Mouse (Mus musculus) intestine, embryonic 14.5 days (tissue): ENCODE data around the gene Dnah3. TPM values are rescaled to one million over a fixed set of nuclear protein-coding genes. Genes with fewer than 3 reads are reported as not detected.
A peak's percentile ranks its signal among the peaks of the same experiment; 100 is the strongest.

Experiments used
- ATAC-seq: fragments of 200-750 bp; cut with Nextera tagmentation; replicated peaks from 2 replicates; pipeline ENCODE4 v1.8.0; 2017; ENCODE audit warnings: low read depth, moderate number of reproducible peaks, moderate TSS enrichment, moderate library complexity; ENCODE audit not compliant: low FRiP score, low TSS enrichment
- DNase-seq: peaks from one replicate; pipeline ENCODE4 v3.0.0-alpha.2; 2018; ENCODE audit warnings: low spot score
- H3K27ac ChIP-seq: fragments of 300-500 bp; sonication (generic); 2 replicates; pipeline ENCODE4 v1.5.1; 2014; ENCODE audit warnings: low read depth, mild to moderate bottlenecking, control low read depth
- H3K27me3 ChIP-seq: fragments of 300-500 bp; sonication (generic); replicated peaks from 2 replicates; pipeline ENCODE4 v1.6.1; 2014; ENCODE audit warnings: low read length, control low read depth; ENCODE audit not compliant: control insufficient read depth, insufficient read depth
- H3K36me3 ChIP-seq: fragments of 300-500 bp; sonication (generic); 2 replicates; pipeline ENCODE4 v1.6.1; 2014; ENCODE audit warnings: low read length, control low read depth; ENCODE audit not compliant: control insufficient read depth, insufficient read depth
- H3K4me1 ChIP-seq: fragments of 300-500 bp; sonication (generic); replicated peaks from 2 replicates; pipeline ENCODE4 v1.6.1; 2014; ENCODE audit warnings: low read length, control low read depth, mixed read lengths; ENCODE audit not compliant: control insufficient read depth, insufficient read depth
- H3K4me2 ChIP-seq: fragments of 300-500 bp; sonication (generic); 2 replicates; pipeline ENCODE4 v1.6.1; 2014; ENCODE audit warnings: low read length
- H3K4me3 ChIP-seq: fragments of 300-500 bp; sonication (generic); 2 replicates; pipeline ENCODE4 v1.5.1; 2014; ENCODE audit warnings: low read depth, low read length, control low read depth, mixed read lengths
- H3K9ac ChIP-seq: fragments of 300-500 bp; sonication (generic); 2 replicates; pipeline ENCODE4 v1.6.1; 2014; ENCODE audit warnings: mild to moderate bottlenecking, low read length
- H3K9me3 ChIP-seq: fragments of 300-500 bp; sonication (generic); 2 replicates; pipeline ENCODE4 v1.6.1; 2016; ENCODE audit warnings: low read length, control low read depth; ENCODE audit not compliant: control insufficient read depth
- WGBS: fragments of 180-500 bp; shearing (Covaris S2); extraction: QIAGEN DNeasy Blood & Tissue Kit; methylation state at CpG from one replicate; pipeline ENCODE4 v1.1.7; 2014; 5-methylcytosine and 5-hydroxymethylcytosine counted together
- polyA plus RNA-seq: library from polyadenylated mRNA; unstranded; fragments of >200 nt; fragmentation: Nextera tagmentation; extraction: Ambion mirVana; gene quantifications from 2 replicates; pipeline ENCODE4 v1.2.1, GENCODE M21; 2014

Dnah3 gene
- polyA plus RNA-seq, 1 experiment from 2014 or later, result not detected

- Histone ChIP-seq H3K9ac (no peak overlapping the region), H3K36me3 (peaks cover 14% of the 10 kb centered on the region; the same call in 1 of the 2 replicates), H3K4me1 (no peaks in the 10 kb centered on the region), H3K4me3 (no peak overlapping the region), H3K4me2 (no peak overlapping the region), H3K27me3 (no peaks in the 10 kb centered on the region), H3K9me3 (no peaks in the 10 kb centered on the region), H3K27ac (no peak overlapping the region)
- ATAC-seq, result no peak
- 84% methylated on average over 5 of the region's 5 CpGs for WGBS
- no peak for DNase-seq
Measured at GRCm38 (mm10) chr7:120109676-120110075, 14.6 kb upstream of the Dnah3 start.

DNA sequence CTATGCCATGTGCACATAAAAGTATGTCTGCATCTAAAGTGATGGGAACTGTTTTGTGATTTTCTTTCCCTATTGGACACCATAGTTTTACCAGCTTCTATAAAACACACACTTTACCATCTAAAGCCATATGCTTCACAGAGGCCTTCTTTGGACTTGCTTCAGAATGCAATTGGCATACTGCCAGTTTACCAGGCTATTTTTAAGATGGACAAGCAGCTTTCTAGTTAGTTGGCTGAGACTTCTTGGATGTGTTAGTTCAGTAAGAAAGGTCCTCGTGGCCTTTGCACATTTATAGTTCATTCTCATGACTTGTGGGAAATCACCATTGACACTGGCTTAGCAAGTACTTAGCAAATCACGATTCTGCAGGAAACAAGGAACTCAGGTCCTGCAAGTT lies 11.3 kb upstream of the Dnah3 start:
- H3K9me3 ChIP-seq, result no peaks in the 10 kb centered on the region
- H3K27ac ChIP-seq, result no peak overlapping the region
- DNase-seq, result no peak
- H3K9ac ChIP-seq, result no peak overlapping the region
- 56% methylated on average over 2 of the region's 2 CpGs for WGBS
- no peak overlapping the region for H3K4me2 ChIP-seq
- no peak for ATAC-seq
- peaks cover 9% of the 10 kb centered on the region; the same call in 1 of the 2 replicates for H3K36me3 ChIP-seq
- H3K4me3 ChIP-seq, result no peak overlapping the region
- H3K27me3 ChIP-seq, result no peaks in the 10 kb centered on the region
- H3K4me1 ChIP-seq, result peaks cover 10% of the 10 kb centered on the region

DNA sequence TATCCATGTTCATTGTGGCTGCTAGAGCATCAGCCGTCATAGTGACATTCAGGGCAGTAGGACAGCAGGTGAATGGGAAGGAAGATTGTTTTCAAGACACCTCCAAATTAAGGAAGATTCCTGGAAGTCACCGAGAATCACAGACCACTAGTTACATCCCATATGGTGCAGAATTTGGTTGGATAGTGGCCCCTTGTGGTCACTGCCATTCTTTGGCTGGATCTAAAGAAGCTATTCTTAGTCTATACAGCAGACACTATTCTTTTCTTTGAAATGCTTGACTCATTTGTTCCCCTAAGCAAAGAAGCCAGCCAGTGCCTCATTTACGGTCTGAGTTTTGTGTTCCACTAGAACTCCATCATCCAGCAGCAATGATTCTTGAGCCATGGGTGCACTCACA lies 9.9 kb upstream of the Dnah3 start:
- DNase-seq, result no peak
- no peak overlapping the region for H3K27ac ChIP-seq
- no peaks in the 10 kb centered on the region for H3K9me3 ChIP-seq
- H3K4me1 ChIP-seq, result peaks cover 10% of the 10 kb centered on the region
- H3K36me3 ChIP-seq, result peaks cover 9% of the 10 kb centered on the region; the same call in 1 of the 2 replicates
- ATAC-seq, result no peak
- H3K9ac ChIP-seq, result no peak overlapping the region
- no peak overlapping the region for H3K4me3 ChIP-seq
- no peaks in the 10 kb centered on the region for H3K27me3 ChIP-seq
- WGBS, result 65% methylated on average over 3 of the region's 3 CpGs
- H3K4me2 ChIP-seq, result no peak overlapping the region

GRCm38 (mm10) chr7:120103019-120103567 lies 8.0 kb upstream of the Dnah3 start:
- peak; percentile 68 for DNase-seq
- Histone ChIP-seq H3K9ac (peak overlapping the region; percentile 65), H3K4me2 (peak overlapping the region; percentile 98), H3K4me3 (peak overlapping the region; percentile 73), H3K36me3 (peaks cover 9% of the 10 kb centered on the region; the same call in 1 of the 2 replicates), H3K9me3 (no peaks in the 10 kb centered on the region), H3K27ac (no peak overlapping the region), H3K27me3 (no peaks in the 10 kb centered on the region), H3K4me1 (peaks cover 10% of the 10 kb centered on the region)
- ATAC-seq, result peak; percentile 44
- 3% methylated on average over 25 of the region's 25 CpGs for WGBS

- Histone ChIP-seq H3K4me3 (peak within 1 kb of the TSS; percentile 73), H3K4me2 (peak within 1 kb of the TSS; percentile 98), H3K9ac (peak within 1 kb of the TSS; percentile 65), H3K4me1 (peaks cover 10% of the 10 kb centered on the region), H3K9me3 (no peaks in the 10 kb centered on the region), H3K27me3 (no peaks in the 10 kb centered on the region), H3K27ac (no peak within 1 kb of the TSS), H3K36me3 (peaks cover 9% of the 10 kb centered on the region; the same call in 1 of the 2 replicates)
- ATAC-seq (peak; percentile 91), DNase-seq (peak; percentile 95)
- WGBS, result 1% methylated on average over 42 of the region's 42 CpGs
Measured at GRCm38 (mm10) chr7:120102164-120102972, 7.3 kb upstream of the Dnah3 start, which contains the start of gene Tmem159. Gene Tmem159 (plus strand): TSS chr7:120102353.

- Histone ChIP-seq H3K27me3 (no peaks in the 10 kb centered on the region), H3K4me2 (no peak overlapping the region), H3K4me1 (peaks cover 7% of the 10 kb centered on the region), H3K9ac (no peak overlapping the region), H3K9me3 (no peaks in the 10 kb centered on the region), H3K36me3 (no peaks in the 10 kb centered on the region), H3K27ac (no peak overlapping the region), H3K4me3 (no peak overlapping the region)
- ATAC-seq (no peak), DNase-seq (peak; percentile 80)
- WGBS, result 21% methylated on average over 9 of the region's 9 CpGs
Measured at GRCm38 (mm10) chr7:120098403-120098802, 3.3 kb upstream of the Dnah3 start.

DNA sequence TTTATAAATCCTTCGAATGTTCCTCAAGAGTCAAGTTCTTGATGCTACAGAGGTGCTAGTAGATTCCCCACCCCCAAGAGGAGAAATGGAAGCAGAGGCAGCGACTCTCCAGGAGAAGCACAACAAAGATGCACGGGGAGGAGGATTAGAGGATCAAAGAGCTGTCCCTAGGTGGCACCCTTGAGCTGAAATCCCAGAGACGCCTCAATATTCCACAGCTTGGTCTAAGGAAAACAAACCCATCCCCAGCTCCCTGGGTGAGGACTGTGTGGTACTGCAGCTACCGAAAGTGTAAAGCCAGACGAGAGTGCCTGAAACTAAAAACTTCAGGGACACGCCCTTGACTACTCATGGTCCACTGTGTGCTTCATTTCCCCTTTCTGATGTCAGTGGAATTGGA lies 2.8 kb upstream of the Dnah3 start:
- 0 out of 2 replicates have a peak, but pooled peaks have one; percentile 16 for ATAC-seq
- no peak overlapping the region for H3K27ac ChIP-seq
- H3K9me3 ChIP-seq, result no peaks in the 10 kb centered on the region
- H3K4me1 ChIP-seq, result peaks cover 5% of the 10 kb centered on the region; the same call in 1 of the 2 replicates
- H3K27me3 ChIP-seq, result no peaks in the 10 kb centered on the region
- H3K36me3 ChIP-seq, result no peaks in the 10 kb centered on the region
- DNase-seq, result peak; percentile 70
- no peak overlapping the region for H3K4me2 ChIP-seq
- H3K4me3 ChIP-seq, result no peak overlapping the region
- 10% methylated on average over 7 of the region's 7 CpGs for WGBS
- H3K9ac ChIP-seq, result no peak overlapping the region

- H3K36me3 ChIP-seq, result no peaks in the 10 kb centered on the region
- 83% methylated on average over 3 of the region's 3 CpGs for WGBS
- ATAC-seq, result no peak
- no peak for DNase-seq
- no peaks in the 10 kb centered on the region for H3K27me3 ChIP-seq
- H3K27ac ChIP-seq, result no peak overlapping the region
- H3K4me1 ChIP-seq, result no peaks in the 10 kb centered on the region
- H3K9ac ChIP-seq, result no peak overlapping the region
- H3K4me3 ChIP-seq, result no peak overlapping the region
- H3K4me2 ChIP-seq, result no peak overlapping the region
- H3K9me3 ChIP-seq, result no peaks in the 10 kb centered on the region
Measured at GRCm38 (mm10) chr7:120094216-120094615, 864 bp downstream of the Dnah3 start.
